Mouse (Mus musculus): ENCODE data around the gene Hrnr. TPM values are rescaled to one million over a fixed set of nuclear protein-coding genes. Genes with fewer than 3 reads are reported as not detected.

Gene Hrnr
- not detected in 2 replicates for polyA plus RNA-seq (2015; fragmentation: Nextera tagmentation; extraction: Ambion mirVana)

- ATAC-seq, result no peak
- DNase-seq (ENCODE audit: low spot score), result no peak
- Histone ChIP-seq H3K27ac (ENCODE audit: low read length) (no peak within 1 kb of the TSS), H3K9me3 (ENCODE audit: low read length) (no peaks in the 10 kb centered on the region), H3K4me1 (ENCODE audit: insufficient read depth, low read depth, low read length) (no peaks in the 10 kb centered on the region), H3K36me3 (ENCODE audit: insufficient read depth, low read length) (no peaks in the 10 kb centered on the region), H3K27me3 (replicated peaks; ENCODE audit: insufficient read depth, low read length) (no peaks in the 10 kb centered on the region), H3K9ac (replicated peaks; ENCODE audit: low read depth) (no peak within 1 kb of the TSS), H3K4me2 (replicated peaks; ENCODE audit: low read depth, low read length) (no peak within 1 kb of the TSS), H3K4me3 (ENCODE audit: low read depth, low read length) (no peak within 1 kb of the TSS)
- TF ChIP-seq EP300 (IDR thresholded peaks at IDR 0.05) (no peak), CTCF (IDR thresholded peaks at IDR 0.05) (no peak)
- 62% methylated on average over 2 of the region's 2 CpGs for WGBS
These were observed at the start of gene Hrnr for GRCm38 (mm10) chr3:93319449-93319848. TSS of gene Hrnr (plus strand) at chr3:93319749.

DNA sequence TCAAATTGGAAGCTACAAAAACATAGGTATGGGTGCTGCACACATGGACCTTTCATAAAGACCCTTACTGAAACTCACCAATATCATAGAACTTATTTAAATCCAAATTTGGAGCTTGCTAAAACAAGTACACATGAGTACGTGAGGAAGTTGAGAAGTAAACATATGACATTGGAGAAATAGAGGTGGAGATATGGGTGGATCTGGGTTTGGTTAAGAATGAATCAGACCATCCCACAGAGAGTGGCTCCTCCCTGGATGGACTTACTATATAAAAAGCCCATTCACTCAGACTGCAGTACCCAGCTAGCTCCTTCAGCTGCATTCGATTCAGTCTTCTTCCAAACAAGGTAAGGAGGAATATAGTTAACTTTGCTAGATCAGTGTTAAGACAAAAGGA is 46.3 kb upstream of the Hrnr start, which contains the start of gene Flg:
Gene Flg (plus strand): TSS at position 301 of the 400 bp plus-strand sequence.
- no peaks in the 10 kb centered on the region for H3K36me3 ChIP-seq (ENCODE audit: insufficient read depth, low read length)
- H3K4me3 ChIP-seq (ENCODE audit: low read depth, low read length), result no peak within 1 kb of the TSS
- ATAC-seq (no peak), DNase-seq (ENCODE audit: low spot score) (no peak)
- no peaks in the 10 kb centered on the region for H3K27me3 ChIP-seq (replicated peaks; ENCODE audit: insufficient read depth, low read length)
- TF ChIP-seq CTCF (IDR thresholded peaks at IDR 0.05) (no peak), EP300 (IDR thresholded peaks at IDR 0.05) (no peak)
- no peak within 1 kb of the TSS for H3K9ac ChIP-seq (replicated peaks; ENCODE audit: low read depth)
- no peaks in the 10 kb centered on the region for H3K9me3 ChIP-seq (ENCODE audit: low read length)
- H3K4me2 ChIP-seq (replicated peaks; ENCODE audit: low read depth, low read length), result no peak within 1 kb of the TSS
- 70% methylated on average over 2 of the region's 2 CpGs for WGBS
- no peaks in the 10 kb centered on the region for H3K4me1 ChIP-seq (ENCODE audit: insufficient read depth, low read depth, low read length)
- no peak within 1 kb of the TSS for H3K27ac ChIP-seq (ENCODE audit: low read length)

- no peak for ATAC-seq
- no peak overlapping the region for H3K9ac ChIP-seq (replicated peaks; ENCODE audit: low read depth)
- no peak for DNase-seq (ENCODE audit: low spot score)
- H3K9me3 ChIP-seq (ENCODE audit: low read length), result no peaks in the 10 kb centered on the region
- no peak overlapping the region for H3K4me3 ChIP-seq (ENCODE audit: low read depth, low read length)
- H3K27me3 ChIP-seq (replicated peaks; ENCODE audit: insufficient read depth, low read length), result no peaks in the 10 kb centered on the region
- no peak overlapping the region for H3K27ac ChIP-seq (ENCODE audit: low read length)
- 60% methylated on average over 2 of the region's 2 CpGs for WGBS
- no peaks in the 10 kb centered on the region for H3K36me3 ChIP-seq (ENCODE audit: insufficient read depth, low read length)
- no peaks in the 10 kb centered on the region for H3K4me1 ChIP-seq (ENCODE audit: insufficient read depth, low read depth, low read length)
- no peak overlapping the region for H3K4me2 ChIP-seq (replicated peaks; ENCODE audit: low read depth, low read length)
- TF ChIP-seq CTCF (IDR thresholded peaks at IDR 0.05) (no peak), EP300 (IDR thresholded peaks at IDR 0.05) (no peak)
These were observed 22.0 kb upstream of the Hrnr start for GRCm38 (mm10) chr3:93297542-93297941.

- H3K4me3 ChIP-seq (ENCODE audit: low read depth, low read length), result no peak overlapping the region
- H3K4me1 ChIP-seq (ENCODE audit: insufficient read depth, low read depth, low read length), result no peaks in the 10 kb centered on the region
- DNase-seq (ENCODE audit: low spot score) (no peak), ATAC-seq (no peak)
- H3K9me3 ChIP-seq (ENCODE audit: low read length), result no peaks in the 10 kb centered on the region
- no peaks in the 10 kb centered on the region for H3K27me3 ChIP-seq (replicated peaks; ENCODE audit: insufficient read depth, low read length)
- no peak overlapping the region for H3K9ac ChIP-seq (replicated peaks; ENCODE audit: low read depth)
- WGBS, result 77% methylated on average over 6 of the region's 6 CpGs
- no peak for TF ChIP-seq CTCF (IDR thresholded peaks at IDR 0.05)
- TF ChIP-seq EP300 (IDR thresholded peaks at IDR 0.05), result no peak
- no peaks in the 10 kb centered on the region for H3K36me3 ChIP-seq (ENCODE audit: insufficient read depth, low read length)
- no peak overlapping the region for H3K4me2 ChIP-seq (replicated peaks; ENCODE audit: low read depth, low read length)
- no peak overlapping the region for H3K27ac ChIP-seq (ENCODE audit: low read length)
These were observed 19.7 kb upstream of the Hrnr start for GRCm38 (mm10) chr3:93299832-93300231.

DNA sequence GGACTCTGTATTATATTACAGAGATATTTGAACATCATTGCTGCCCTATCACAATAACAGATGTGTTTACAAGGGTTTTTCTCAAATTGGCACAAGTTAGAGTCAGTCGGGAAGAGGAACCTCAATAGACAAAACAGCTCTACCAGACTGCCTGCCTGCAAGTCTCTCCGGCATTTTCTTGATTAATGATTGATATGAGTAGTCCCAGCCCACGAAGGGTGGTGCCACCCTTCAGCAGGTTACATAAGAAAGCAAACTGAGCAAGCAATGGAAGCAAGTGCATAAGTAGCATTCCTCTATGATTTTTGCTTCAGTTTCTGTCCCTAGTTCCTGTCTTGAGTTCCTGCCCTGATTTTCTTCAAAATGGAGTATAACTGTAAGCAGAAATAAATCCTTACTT is 17.7 kb upstream of the Hrnr start:
- Histone ChIP-seq H3K4me2 (replicated peaks; ENCODE audit: low read depth, low read length) (no peak overlapping the region), H3K27ac (ENCODE audit: low read length) (no peak overlapping the region), H3K27me3 (replicated peaks; ENCODE audit: insufficient read depth, low read length) (no peaks in the 10 kb centered on the region), H3K4me1 (ENCODE audit: insufficient read depth, low read depth, low read length) (no peaks in the 10 kb centered on the region), H3K36me3 (ENCODE audit: insufficient read depth, low read length) (no peaks in the 10 kb centered on the region), H3K9ac (replicated peaks; ENCODE audit: low read depth) (no peak overlapping the region), H3K9me3 (ENCODE audit: low read length) (no peaks in the 10 kb centered on the region), H3K4me3 (ENCODE audit: low read depth, low read length) (no peak overlapping the region)
- TF ChIP-seq CTCF (IDR thresholded peaks at IDR 0.05) (no peak), EP300 (IDR thresholded peaks at IDR 0.05) (no peak)
- ATAC-seq (no peak), DNase-seq (ENCODE audit: low spot score) (no peak)
- WGBS, result 47% methylated on average over 3 of the region's 3 CpGs

DNA sequence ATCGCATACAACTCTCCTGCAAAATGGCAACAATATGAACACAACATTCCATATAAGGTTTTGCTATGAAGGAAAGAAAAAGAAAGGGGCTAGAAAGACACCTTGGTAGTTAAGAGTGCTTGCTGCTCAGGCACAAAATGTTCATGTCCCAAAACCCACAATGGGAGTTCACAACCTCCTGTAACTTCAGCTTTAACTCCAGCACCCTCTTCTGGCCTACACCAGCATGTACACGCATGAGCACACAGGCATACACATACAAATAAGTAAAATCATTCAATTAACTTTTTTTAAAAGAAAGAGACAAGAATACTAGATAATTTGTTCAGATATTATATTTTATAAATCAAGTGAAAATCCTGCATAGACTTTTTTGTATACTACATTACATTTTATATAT is 13.4 kb upstream of the Hrnr start:
- TF ChIP-seq CTCF (IDR thresholded peaks at IDR 0.05) (peak; percentile 53), EP300 (IDR thresholded peaks at IDR 0.05) (no peak)
- Histone ChIP-seq H3K27ac (ENCODE audit: low read length) (no peak overlapping the region), H3K27me3 (replicated peaks; ENCODE audit: insufficient read depth, low read length) (no peaks in the 10 kb centered on the region), H3K9me3 (ENCODE audit: low read length) (no peaks in the 10 kb centered on the region), H3K4me3 (ENCODE audit: low read depth, low read length) (no peak overlapping the region), H3K36me3 (ENCODE audit: insufficient read depth, low read length) (no peaks in the 10 kb centered on the region), H3K9ac (replicated peaks; ENCODE audit: low read depth) (no peak overlapping the region), H3K4me1 (ENCODE audit: insufficient read depth, low read depth, low read length) (no peaks in the 10 kb centered on the region), H3K4me2 (replicated peaks; ENCODE audit: low read depth, low read length) (no peak overlapping the region)
- ATAC-seq (no peak), DNase-seq (ENCODE audit: low spot score) (peak; percentile 29)
- WGBS, result 77% methylated on average over 2 of the region's 2 CpGs

DNA sequence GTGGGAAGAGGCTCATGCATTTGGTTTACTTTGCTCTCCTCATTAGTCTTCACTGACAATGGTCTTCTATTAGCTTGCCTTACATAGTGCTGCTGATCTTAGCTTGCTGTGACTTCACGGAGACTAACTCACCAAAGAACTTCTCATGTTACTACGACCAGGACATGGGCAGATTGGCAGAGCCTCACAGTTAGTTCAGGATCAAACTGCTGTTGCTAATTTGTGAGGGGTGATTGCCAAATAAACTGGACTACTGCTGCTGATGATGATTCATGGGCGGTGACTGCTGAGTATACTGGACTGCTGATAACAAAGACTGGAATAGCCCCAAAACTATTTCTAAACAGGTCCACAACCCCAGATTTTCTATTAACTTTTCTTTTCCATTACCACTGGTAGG is 8.2 kb upstream of the Hrnr start:
- Histone ChIP-seq H3K4me3 (ENCODE audit: low read depth, low read length) (no peak overlapping the region), H3K9me3 (ENCODE audit: low read length) (no peaks in the 10 kb centered on the region), H3K4me2 (replicated peaks; ENCODE audit: low read depth, low read length) (no peak overlapping the region), H3K27me3 (replicated peaks; ENCODE audit: insufficient read depth, low read length) (no peaks in the 10 kb centered on the region), H3K9ac (replicated peaks; ENCODE audit: low read depth) (no peak overlapping the region), H3K36me3 (ENCODE audit: insufficient read depth, low read length) (no peaks in the 10 kb centered on the region), H3K4me1 (ENCODE audit: insufficient read depth, low read depth, low read length) (no peaks in the 10 kb centered on the region), H3K27ac (ENCODE audit: low read length) (no peak overlapping the region)
- DNase-seq (ENCODE audit: low spot score), result no peak
- no peak for ATAC-seq
- TF ChIP-seq EP300 (IDR thresholded peaks at IDR 0.05), result no peak
- no peak for TF ChIP-seq CTCF (IDR thresholded peaks at IDR 0.05)
- 53% methylated on average over 3 of the region's 3 CpGs for WGBS
